Mouse (Mus musculus): ENCODE measurements at regions not wholly inside any gene's neighbourhood (a gene's known extent, or its start where the extent isn't known, plus 50 kb on each side); places are given as distances from the start of the nearest gene placed in this dataset.

DNA sequence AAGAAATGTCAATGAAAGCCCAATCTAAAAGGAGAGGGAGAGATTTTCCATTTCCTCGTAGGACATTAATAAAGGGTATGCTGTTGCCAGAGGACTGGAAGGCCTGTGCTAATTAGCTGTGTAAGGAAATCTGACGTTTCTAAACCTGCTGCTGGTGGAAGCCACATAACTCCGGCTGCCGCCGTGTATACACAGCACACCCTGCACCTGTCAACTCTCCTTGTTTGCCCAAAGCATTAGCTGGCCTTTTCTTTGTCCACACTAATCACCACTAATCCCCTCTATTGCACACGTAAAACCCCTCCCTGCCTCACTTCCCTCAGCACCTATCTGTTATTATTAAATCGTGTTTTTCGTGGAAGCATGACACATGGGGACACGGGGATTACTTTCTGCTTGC lies 108.7 kb downstream of the Gm10260 start:
- no peak for DNase-seq

- no peak for DNase-seq
Measured at GRCm38 (mm10) chr13:97651176-97651575, 109.3 kb downstream of the Gm10260 start.

DNA sequence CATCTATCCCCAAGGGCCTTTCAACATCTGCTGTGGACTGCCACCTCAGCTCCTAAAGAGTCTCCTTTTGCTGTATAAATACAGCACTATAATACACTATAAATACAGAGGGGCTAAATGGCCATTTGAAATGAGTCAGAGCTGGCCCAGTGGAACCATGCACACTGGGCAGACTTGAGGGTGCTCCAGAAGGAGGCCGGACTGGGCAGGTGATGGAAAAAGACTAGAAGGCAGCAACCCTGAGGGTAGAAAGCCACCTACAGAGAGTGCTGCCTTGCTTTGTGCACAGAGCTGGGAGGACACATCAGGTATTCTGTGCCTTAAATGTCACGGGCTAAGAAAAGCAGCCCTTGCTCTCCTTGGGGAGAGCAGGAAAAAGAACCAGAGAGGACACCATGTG lies 110.2 kb downstream of the Gm10260 start:
- DNase-seq = no peak

- no peak for DNase-seq
Measured at GRCm38 (mm10) chr13:97647486-97647885, 112.9 kb downstream of the Gm10260 start.

- no peak for DNase-seq
Measured at GRCm38 (mm10) chr13:97646021-97646385, 114.4 kb downstream of the Gm10260 start.

DNA sequence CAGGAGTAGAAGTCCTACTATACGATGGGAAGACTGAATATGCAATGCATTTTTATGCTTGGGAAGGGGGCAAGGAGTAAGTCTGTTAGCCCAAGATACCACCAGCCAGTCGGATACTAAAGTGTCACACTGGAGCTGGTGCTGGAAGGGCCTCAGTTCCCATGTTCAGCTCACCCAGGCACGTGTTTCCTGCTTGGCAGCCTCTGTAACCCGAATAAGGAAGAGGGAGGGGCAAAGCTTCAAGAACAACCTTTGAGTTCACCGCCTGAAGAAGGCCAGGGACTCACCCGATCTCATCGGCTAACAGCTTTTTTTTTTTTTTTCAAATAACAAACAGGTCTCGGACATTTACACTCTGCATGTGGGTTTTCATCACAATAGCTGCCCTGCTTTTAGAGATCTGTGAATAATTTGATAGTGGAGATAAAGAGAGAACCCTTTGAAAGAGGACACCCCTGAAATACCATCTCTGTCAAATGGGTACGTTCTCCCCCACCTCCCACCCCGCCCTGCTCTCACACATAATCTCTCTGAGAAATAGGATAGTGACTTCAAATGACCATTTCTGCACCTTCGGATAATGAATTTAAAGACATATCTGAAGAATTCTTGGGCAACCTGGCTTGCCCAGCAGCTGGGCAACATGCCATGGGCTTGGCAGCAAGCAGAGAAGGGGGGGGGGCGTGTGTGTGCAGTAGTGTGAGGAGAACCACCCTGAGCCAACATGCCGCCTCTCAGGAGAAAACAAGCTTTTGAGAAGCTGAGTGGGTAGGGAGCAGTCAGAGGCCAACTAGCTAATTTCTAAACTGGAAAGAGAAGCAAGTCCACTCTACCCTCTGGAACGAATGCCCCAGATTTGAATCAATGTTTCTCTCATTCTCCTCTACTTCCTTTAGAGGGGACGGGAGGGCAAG lies 115.1 kb downstream of the Gm10260 start:
- peak; percentile 45 to 60 for DNase-seq

DNA sequence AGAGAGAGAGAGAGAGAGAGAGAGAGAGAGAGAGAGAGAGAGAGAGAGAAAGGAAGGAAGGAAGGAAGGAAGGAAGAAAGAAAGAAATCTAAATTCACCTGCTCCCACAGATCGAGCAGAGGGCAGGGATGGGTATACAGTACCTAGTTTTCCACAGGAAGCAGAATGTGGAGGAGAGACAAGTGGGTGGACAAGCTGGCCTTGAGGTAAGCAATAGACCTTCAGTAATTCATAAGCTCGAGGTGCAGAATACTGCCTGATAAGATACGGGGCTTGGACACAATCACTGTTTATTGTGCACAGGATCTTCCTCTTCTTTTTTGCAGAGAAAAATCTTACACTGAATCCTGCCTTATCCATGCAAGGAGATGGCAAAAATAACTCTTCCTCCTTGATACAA lies 120.2 kb downstream of the Gm10260 start:
- no peak for DNase-seq

DNA sequence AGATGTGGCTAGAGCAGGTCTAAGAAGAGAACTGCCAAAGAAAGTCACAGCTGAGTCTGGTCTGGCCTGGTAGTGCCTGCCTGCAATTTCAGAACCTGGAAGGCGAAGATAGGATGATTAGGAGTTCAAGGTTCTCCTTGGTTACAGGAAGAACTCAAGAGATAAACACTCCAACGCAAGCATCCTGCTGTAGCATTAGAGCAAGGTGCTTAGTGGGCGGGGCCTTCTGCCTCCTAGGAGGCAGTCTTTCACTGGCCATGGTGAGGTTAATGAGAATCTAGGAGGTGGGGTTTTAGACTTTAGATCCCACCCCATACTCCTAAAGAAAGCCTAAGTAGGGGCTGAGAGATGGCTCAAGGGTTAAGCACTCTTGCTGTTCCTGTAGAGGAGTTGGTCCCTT lies 120.8 kb downstream of the Gm10260 start:
- no peak for DNase-seq

- peak; percentile 69 to 70 for DNase-seq
Measured at GRCm38 (mm10) chr13:97638457-97639088, 121.9 kb downstream of the Gm10260 start.

DNA sequence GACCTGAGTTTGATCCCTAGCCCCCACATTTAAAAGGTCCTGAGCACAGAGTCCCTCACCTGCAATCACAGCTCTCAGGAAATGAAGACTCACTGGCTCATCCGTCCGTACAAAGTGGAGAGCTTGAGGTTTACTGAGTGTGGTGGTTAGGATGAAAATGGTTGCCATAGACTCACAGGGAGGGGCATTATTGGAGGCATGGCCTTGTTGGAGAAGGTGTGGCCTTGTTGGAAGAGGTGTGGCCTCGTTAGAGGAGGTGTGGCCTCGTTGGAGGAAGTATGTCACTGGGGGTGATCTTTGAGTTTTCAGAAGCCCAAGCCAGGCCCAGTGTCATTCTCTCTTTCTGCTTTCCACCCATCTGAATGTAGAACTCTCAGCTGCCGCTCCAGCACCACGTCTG lies 122.9 kb downstream of the Gm10260 start:
- DNase-seq = no peak

GRCm38 (mm10) chr13:97634041-97634788 lies 126.2 kb downstream of the Gm10260 start:
- DNase-seq = no peak

GRCm38 (mm10) chr13:97633551-97633950 lies 126.9 kb downstream of the Gm10260 start:
- DNase-seq = no peak

- DNase-seq = no peak
Measured at GRCm38 (mm10) chr13:97631872-97632402, 128.5 kb downstream of the Gm10260 start.

DNA sequence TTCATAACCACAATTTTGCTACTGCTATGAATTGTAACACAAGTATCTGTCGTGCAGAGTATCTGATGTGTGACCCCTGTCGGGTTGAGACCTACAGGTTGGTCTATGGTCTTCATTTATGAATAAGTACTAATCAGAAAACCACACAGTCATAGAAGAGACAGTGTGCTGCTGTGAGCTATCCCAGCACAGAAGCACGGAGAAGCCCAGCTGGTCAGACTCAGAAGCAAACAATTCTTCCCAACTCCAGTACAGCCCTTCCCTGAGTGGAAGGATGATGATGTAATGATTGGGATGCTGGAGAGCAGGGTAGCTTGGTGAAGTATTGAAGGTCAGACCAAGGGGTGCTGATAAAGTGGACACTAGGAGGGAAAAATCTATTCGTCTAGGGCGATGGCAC lies 129.5 kb downstream of the Gm10260 start:
- DNase-seq = no peak

GRCm38 (mm10) chr13:97628608-97629007 lies 131.8 kb downstream of the Gm10260 start:
- DNase-seq = no peak

- DNase-seq = no peak
Measured at GRCm38 (mm10) chr13:97627247-97627646, 133.2 kb downstream of the Gm10260 start.

DNA sequence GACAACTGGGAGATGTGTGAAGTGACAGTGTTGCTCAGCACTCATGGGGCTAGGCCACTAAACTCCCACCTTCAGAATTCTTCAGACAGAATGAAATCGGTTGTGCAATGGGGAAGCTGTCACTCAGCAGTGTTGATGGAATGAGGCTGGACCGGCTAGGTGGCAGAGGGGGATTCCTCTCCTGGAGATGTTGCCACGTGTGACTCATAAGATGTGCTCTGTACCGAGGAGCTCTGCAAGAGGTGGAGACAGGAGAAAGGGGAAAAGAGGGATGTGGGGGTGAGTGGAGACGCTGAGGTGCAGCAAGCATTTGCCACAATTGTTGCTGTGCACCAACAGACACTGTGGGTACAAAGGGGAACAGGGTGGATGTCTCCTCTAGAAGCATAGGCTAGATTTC lies 133.6 kb downstream of the Gm10260 start:
- DNase-seq = no peak

DNA sequence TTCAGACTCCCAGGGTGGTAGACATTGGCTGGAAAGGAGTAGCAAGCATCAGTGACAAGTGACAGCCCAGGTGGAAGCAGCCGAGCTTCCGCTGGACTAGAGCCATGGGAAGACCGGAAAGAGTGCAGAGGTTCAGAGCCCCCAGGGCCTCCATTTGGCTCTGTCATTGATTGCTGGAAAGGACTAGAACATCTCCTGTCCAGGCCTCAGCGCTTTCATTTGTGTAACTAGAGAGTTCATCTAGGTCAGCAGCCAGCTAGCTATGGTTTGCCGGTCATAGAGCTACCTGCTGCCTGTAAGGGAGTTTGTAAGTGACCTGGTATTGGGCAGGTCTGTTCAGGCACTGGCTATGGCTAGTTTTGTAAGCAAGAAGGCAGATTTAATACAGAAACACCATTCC lies 134.3 kb downstream of the Gm10260 start:
- DNase-seq = no peak

DNA sequence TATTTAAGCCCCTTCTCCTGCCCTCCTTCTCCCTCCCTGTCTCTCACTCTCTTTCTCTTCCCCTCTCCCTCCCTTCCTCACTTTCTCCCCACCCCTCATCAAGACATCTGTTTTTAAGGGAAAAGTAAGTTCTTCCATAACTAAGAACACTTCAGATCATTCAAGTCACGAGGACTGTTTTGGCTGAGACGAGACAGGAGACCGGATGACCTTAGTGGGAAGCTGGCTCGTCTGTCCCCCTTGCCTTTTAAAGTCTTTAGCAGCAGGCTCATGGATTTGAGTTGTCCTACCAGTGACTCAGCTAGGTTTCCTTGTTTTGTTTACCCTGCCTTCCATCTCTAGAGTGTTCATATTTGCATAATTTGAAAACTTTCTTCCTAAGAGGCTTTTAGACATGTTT lies 135.0 kb downstream of the Gm10260 start:
- no peak for DNase-seq

- DNase-seq = no peak
Measured at GRCm38 (mm10) chr13:97618190-97618586, 142.2 kb downstream of the Gm10260 start.

GRCm38 (mm10) chr13:97617511-97618189 lies 142.8 kb downstream of the Gm10260 start:
- no peak for DNase-seq

GRCm38 (mm10) chr13:97616919-97617318 lies 143.5 kb downstream of the Gm10260 start:
- no peak for DNase-seq

Measured in cerebellum, postnatal 10 days (tissue).